Mouse (Mus musculus): ENCODE measurements at regions not wholly inside any gene's neighbourhood (a gene's known extent, or its start where the extent isn't known, plus 50 kb on each side); places are given as distances from the start of the nearest gene placed in this dataset.
"Not testable (repeated sequence)": the region's sequence is repeated elsewhere in the genome, so short reads cannot be mapped to it uniquely, and the experiment has no call there.

DNA sequence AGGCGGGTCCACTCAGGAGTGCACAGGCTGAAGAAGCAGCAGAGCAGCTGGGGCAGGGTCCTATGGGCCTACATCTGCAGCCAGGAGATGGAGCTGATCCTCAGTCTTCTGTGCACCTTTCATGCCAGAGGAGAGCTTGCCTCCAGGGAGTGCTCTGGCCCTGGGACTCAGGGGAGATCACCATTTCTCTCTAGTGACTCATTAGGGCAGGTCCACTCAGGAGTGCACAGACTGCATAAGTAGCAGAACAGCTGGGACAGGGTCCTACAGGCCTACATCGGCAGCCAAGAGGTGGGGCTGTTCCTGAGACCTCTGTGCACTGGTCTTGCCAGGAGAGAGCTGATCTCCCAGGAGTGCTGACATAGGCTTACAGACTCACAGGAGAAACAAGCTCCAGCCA lies 159.4 kb upstream of the Gm21897 start:
- no peak for DNase-seq (ENCODE audit: extremely low read depth, low read depth, low spot score)

DNA sequence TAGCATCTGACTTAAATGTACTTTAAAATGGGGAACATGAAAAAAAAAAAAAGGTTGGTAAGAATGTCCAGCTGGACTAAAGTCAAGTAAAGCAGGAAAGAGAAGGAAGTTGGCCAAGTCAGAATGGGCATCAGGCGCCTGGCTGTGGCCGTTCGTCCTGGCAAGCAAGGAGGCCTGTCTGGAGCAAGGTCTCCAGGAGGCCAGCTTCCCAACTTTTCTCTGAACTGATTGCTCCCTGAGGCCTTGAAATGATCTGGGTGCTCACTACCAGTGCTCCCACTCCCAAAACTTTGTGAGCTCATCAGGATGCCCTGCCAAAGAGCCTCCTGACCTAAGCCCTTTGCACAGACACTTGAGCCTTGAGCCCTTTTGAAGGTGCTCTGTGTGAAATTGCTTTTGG lies 141.7 kb upstream of the Gm21897 start:
- no peak for DNase-seq (ENCODE audit: extremely low read depth, low read depth, low spot score)

DNA sequence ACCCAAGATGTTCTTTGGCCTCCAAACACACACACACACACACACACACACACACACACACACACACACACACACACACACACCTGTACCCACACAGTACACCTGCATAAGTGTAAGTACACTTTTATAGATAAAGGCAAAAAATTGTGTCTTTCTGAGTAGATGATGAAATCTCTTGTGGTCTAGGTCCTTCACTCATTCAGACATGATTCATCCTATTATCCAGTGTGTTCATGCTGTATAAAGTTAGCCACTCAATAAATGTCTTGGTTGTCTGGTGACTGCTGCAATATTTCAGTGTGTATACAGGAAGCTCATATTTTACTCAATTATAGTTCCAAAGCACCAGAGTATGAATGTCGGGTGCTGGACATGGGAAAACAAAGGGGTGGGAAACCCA lies 131.5 kb upstream of the Gm21897 start:
- no peak for DNase-seq (ENCODE audit: extremely low read depth, low read depth, low spot score)

DNA sequence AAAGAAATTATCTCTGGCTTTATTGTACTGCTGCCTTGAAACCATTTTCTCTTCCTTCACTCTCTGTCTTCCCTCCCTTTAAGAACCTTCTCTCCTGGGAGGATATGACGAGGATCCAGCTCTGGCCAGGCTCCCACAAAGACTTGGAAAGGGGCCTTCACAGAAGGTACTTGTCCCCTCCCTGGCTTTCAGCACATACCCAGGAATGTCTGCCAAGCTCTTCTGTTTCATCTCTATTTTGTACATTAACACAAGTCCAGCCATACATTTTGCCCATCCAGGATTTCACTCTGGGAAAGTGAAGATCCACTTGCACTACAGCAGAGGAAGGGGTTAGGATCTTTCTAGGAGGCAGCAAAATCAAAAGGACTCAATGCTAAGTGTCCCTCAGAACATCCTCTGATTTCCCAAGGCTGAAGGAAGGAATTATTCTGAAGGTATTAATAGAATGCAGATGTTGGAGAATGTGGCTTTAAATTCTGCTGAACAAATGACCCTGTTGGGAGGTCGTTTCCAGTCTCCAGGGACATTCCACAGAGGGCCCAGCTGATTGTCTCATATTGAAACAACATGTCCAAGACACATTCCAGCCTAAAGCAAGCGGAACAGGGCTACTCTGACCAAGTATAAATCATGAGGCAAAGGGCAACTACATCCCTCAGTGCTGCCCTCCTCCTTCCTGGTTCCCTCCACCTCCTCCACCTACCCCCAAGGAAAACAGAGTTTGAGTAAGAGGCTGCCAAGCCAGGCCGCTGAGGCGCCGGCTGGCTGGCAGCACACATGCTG lies 122.1 kb upstream of the Gm21897 start:
- DNase-seq (ENCODE audit: extremely low read depth, low read depth, low spot score), result no peak

DNA sequence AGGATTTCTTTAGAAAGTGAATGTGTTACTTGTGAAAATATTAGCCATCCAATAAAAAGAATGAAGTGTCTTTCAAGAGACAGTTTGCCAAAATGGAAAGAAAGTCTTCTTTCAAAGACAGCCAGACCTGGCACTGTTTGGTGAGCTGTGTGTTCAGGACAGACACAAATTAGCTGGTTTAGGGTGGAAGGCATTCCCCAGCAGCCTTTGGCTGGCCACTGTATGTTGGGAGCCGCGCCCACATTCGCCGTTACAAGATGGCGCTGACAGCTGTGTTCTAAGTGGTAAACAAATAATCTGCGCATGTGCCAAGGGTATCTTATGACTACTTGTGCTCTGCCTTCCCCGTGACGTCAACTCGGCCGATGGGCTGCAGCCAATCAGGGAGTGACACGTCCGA lies 121.3 kb upstream of the Gm21897 start:
- DNase-seq (ENCODE audit: extremely low read depth, low read depth, low spot score), result not testable (repeated sequence)

DNA sequence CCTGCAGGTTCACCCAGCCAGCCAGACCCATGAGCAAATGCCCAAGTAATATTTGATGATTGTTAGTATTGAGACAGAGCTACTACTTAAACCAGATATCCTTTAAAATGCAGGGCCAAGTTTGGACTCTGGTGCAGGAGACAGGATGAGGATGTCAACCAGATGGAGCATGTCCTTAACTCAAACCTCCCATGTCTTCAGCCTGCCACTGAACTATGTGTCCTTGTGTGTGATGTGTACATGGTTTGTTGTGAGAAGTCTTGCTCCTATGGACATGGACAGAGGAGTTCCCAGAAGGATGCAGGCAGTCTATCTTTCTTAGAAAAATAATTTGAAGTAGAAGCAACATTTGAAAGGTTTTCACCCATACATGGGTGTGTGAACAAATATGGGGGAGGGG lies 120.4 kb upstream of the Gm21897 start:
- DNase-seq (ENCODE audit: extremely low read depth, low read depth, low spot score), result no peak

DNA sequence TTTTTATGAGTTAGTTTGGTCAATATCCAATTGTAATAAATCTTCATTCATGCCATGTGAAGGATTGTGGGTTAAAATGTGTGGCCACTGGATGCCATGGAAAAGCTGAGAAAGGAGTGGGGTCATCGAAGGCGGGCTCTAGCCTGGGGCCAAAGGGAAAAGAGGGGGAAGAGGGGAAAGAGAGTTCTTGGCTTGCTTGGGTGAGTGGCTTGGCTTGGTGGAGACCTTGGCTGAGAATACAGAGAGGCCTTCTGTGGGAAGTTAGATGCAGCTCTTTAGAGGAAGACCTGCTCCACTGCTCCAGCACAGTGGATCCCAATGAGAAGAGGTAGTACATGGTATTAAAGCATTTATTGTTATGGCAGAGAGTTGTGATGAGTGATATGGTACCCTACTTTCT lies 101.3 kb upstream of the Gm21897 start:
- DNase-seq (ENCODE audit: extremely low read depth, low read depth, low spot score), result no peak

DNA sequence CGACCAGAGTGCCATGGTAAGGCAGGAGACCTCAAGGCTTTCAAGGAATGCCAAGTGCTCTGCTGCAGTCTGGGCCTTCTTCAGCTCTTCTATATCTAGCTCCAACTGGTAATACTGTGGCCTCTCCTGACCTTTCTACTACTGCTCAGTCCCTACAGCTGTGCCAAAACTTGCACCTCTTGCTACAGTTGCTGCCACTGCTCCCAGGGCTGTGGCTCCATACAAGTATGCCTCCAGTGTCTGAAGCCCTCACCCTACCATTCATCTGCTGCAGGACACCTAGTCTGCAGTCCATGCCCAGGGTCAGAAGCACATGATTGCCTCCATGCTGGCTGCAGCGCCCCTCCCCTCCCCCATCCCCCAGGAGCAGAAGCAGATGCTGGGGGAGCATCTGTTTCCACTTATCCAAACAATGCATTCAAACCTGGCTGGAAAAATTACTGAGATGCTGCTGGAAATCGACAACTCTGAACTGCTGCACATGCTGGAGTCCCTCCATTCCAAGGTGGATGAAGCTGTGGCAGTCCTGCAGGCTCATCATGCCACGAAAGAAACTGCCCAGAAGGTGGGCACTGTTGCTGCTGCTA lies 96.2 kb upstream of the Gm21897 start:
- no peak for DNase-seq (ENCODE audit: extremely low read depth, low read depth, low spot score)

DNA sequence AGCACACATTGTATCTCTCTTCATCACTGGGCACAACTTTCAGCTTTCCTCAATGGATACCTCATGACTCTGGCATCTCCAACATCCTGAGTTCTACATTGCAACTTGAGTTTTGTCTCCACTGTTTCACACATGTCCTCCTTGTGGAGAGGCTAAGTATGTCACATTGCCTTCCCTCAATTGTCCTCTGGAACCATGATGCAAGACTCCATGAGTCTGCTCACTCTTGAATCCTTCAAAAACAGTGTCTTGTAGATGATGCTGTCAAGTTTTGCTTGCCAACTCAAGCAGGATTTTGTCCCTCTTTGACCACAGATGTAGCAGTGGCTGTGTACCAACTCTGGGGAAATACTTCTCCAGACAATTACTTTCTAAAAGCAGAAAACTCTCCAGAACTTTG lies 79.4 kb upstream of the Gm21897 start:
- DNase-seq (ENCODE audit: extremely low read depth, low read depth, low spot score), result no peak

DNA sequence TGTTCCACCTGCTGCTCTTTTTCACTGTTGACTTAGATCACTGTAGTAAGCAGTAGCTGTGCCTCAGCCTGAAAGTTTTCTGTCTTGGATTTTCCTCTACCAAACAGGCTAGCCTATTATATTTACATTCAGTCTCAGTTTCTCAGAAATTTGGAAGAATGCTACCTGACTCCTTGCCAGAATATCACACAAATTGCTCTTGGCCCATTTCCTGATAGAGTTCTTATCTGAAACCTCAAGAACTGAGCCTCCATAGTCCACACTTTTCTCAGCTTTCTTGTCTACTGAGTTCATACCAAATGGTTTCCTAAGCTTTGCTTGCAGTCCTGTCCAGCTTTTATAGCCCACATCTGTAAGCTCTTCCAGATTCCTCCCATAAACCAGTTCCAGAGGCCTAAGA lies 78.8 kb upstream of the Gm21897 start:
- no peak for DNase-seq (ENCODE audit: extremely low read depth, low read depth, low spot score)

DNA sequence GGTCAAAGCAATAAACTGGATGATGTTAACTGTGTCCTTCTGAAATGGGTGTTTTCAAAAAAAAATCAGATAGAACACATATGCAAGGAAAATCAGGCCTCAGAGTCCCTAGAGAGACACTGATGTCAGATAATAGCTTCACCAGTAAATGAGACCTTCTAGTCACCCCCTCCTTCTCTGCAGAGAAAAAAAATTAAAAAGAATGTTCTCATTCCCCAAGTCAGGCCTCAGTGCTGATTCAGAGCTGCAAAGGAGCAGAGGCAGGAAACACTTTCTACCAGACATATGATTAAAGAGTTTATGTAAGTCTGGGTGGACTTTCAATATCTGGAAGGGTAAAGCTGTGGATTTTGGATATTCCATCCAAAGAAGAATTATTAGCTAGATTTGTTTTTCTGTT lies 67.1 kb upstream of the Gm21897 start:
- no peak for DNase-seq (ENCODE audit: extremely low read depth, low read depth, low spot score)

DNA sequence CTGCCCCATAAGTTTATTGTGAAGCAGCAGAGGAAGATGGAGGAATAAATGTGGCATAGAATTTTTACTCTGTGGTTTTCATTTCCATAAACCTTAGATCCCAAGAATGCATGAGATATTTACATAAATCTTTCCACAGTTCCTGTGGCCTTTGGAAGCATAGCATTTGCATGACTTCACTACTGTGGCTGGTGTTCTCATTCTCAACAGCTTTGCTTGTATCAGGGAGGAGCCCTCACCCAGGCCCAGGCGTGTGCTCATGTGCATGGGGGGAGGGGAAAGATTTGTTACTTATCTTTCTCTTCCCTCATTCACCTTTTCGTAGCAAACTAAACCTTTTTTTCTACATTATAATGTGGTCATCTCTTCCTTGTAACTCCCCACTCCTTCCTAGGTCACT lies 65.6 kb upstream of the Gm21897 start:
- DNase-seq (ENCODE audit: extremely low read depth, low read depth, low spot score), result no peak

DNA sequence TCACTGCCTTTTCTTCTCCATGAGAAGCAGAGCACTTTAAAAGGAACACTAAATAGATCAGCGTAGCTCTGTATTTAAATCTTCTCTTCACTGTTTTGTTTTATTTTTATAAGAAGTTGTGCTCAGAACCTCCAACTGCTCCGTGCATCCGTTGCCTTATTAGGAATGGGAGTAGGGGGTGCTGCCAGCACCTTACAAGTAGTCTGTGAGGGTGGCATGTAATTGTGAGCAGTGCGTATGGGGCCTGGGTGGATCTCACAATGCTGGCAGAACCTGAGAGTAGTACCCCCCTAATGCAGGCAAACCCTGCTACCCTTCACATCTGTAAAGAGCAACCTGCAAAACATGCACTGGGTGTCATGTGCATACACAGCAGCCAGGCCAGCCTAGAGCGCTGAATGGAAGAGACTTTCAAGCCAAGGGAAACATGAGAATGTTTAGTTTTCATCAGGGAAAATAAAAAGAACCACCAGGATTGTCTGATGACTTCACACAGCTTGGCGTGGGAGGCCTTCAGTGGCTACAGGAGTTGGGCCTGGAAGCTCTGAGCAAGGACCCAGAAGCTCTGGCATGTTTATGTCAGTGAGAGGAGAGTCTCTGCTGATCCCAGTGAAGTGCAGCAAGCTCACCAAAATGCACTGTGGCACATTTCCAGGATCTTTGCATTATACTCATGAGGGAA lies 64.5 kb upstream of the Gm21897 start:
- DNase-seq (ENCODE audit: extremely low read depth, low read depth, low spot score), result no peak

DNA sequence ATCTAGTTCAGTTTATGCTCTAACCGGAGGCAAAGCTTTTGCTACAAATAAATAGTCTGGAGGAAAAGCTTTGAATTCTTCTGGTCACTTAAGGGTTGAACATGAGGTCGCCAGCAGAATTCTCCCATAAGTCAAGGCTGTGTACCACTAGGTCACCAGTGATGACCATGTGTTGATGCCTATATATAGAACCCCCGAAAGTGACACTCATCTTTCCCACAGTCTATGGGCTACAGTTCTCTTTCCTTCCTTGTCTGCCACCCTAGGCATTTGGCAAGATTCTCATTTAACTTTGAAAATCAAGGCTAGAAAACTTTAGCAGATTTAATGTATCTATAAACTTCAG lies 63.9 kb upstream of the Gm21897 start:
- DNase-seq (ENCODE audit: extremely low read depth, low read depth, low spot score), result no peak

DNA sequence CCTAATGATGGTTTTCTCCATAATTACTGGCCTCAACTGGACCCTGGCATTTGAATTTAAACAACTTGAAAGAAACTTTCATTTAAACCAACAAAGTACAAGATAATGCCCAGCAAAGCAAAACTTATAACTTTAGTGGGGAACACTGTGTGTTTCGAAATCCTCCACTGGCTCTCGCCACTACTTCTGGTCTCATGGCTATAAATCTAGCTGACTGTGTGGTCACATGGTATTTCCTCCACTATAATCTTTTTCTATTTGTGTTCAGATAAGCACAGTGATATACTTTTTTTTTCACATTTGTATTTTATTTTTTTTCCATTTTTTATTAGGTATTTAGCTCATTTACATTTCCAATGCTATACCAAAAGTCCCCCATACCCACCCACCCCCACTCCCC lies 62.6 kb upstream of the Gm21897 start:
- DNase-seq (ENCODE audit: extremely low read depth, low read depth, low spot score), result no peak

DNA sequence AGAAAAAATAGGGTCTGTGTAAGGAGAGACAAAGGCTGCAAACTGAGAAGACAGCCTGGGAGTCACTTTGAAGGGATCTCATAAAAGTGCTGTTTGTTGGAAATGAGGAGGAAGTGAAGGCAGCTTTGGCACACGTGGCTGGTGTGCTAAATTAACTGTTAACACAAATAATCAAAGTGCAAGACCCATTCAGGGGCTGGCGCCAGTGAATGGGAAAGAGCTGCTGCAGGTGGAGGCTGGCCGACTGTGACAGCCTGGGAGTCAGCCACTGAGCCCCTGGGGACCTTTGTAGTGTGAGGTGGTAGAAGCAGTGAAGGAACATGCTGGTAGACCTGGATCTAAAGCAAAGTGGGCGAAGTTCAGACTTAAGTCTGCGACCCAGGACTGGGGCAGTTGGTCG lies 57.8 kb upstream of the Gm21897 start:
- DNase-seq (ENCODE audit: extremely low read depth, low read depth, low spot score), result no peak

DNA sequence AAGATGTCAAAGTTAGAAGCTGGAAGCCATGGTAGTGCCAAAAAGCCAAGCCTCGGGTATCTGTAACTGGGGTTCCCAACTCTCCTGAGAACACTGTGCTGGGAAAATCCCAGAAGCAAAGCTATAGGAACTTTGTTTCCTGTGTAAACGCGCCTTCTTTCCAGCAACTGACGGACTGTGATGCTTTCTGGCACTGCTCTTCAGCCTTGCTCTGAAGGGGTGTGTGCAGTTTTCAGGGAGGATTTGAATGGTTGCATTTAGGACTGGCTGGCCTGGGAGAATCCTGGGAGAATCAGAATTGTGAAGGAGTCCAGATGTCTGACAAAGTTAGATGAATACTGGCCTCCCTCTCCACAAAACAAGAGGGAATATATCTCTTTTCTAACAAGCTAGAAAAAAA lies 57.2 kb upstream of the Gm21897 start:
- no peak for DNase-seq (ENCODE audit: extremely low read depth, low read depth, low spot score)

Measured in fat pad, adult 2 months (tissue).